Mouse (Mus musculus) forebrain, postnatal 0 days (tissue): Measurements from ENCODE around the gene Fabp3. TPM values are rescaled to one million over a fixed set of nuclear protein-coding genes. Genes with fewer than 3 reads are reported as not detected.

Experiments
- ATAC-seq: fragments of 200-750 bp; cut with Nextera tagmentation; 2 replicates; pipeline ENCODE4 v1.8.0; 2017; ENCODE audit warnings: mild to moderate bottlenecking, moderate library complexity
- DNase-seq: peaks from one replicate; pipeline ENCODE4 v3.0.0-alpha.2; 2015
- H3K27ac ChIP-seq: fragments of 300-500 bp; sonication (generic); 2 replicates; pipeline ENCODE4 v1.5.1; 2014; ENCODE audit warnings: low read depth, mild to moderate bottlenecking, antibody characterized with exemption, low read length, moderate library complexity, mixed read lengths
- H3K27me3 ChIP-seq: fragments of 300-500 bp; sonication (generic); 2 replicates; pipeline ENCODE4 v1.6.1; 2014; ENCODE audit warnings: mild to moderate bottlenecking, low read length, mixed read lengths; ENCODE audit not compliant: insufficient read depth
- H3K36me3 ChIP-seq: fragments of 300-500 bp; sonication (generic); 2 replicates; pipeline ENCODE4 v1.6.1; 2014; ENCODE audit warnings: mild to moderate bottlenecking, moderate library complexity; ENCODE audit not compliant: insufficient read depth
- H3K4me1 ChIP-seq: fragments of 300-500 bp; sonication (generic); 2 replicates; pipeline ENCODE4 v1.6.1; 2014; ENCODE audit warnings: antibody characterized with exemption; ENCODE audit not compliant: insufficient read depth
- H3K4me2 ChIP-seq: fragments of 300-500 bp; sonication (generic); 2 replicates; pipeline ENCODE4 v1.6.1; 2014; ENCODE audit warnings: low read depth, mild to moderate bottlenecking, moderate library complexity
- H3K4me3 ChIP-seq: fragments of 300-500 bp; sonication (generic); 2 replicates; pipeline ENCODE4 v1.5.1; 2014; ENCODE audit warnings: low read depth, low read length, mixed read lengths
- H3K9ac ChIP-seq: fragments of 300-500 bp; sonication (generic); 2 replicates; pipeline ENCODE4 v1.6.1; 2014; ENCODE audit warnings: mild to moderate bottlenecking
- H3K9me3 ChIP-seq: fragments of 300-500 bp; sonication (generic); 2 replicates; pipeline ENCODE4 v1.6.1; 2016; ENCODE audit warnings: low read length
- CTCF ChIP-seq: sonication (generic); IDR thresholded peaks from 2 replicates; pipeline ENCODE4 v1.5.1; 2016; ENCODE audit warnings: antibody characterized with exemption, control low read depth, low read depth
- WGBS: fragments of 180-500 bp; shearing (Covaris S2); extraction: QIAGEN DNeasy Blood & Tissue Kit; methylation state at CpG from one replicate; pipeline ENCODE4 v1.1.7; 2014; 5-methylcytosine and 5-hydroxymethylcytosine counted together
- polyA plus RNA-seq: library from polyadenylated mRNA; unstranded; fragments of >200 nt; fragmentation: Nextera tagmentation; extraction: Ambion mirVana; gene quantifications from 2 replicates; pipeline ENCODE4 v1.2.1, GENCODE M21; 2015
- total RNA-seq: library from RNA; depleted of rRNA; stranded (reverse); fragments of >200 nt; gene quantifications from 2 replicates; pipeline ENCODE4 v1.2.3, GENCODE M21; 2014

The Fabp3 gene
- total and polyA plus RNA-seq, 2 experiments from 2014 or later: 129 to 318 TPM

DNA sequence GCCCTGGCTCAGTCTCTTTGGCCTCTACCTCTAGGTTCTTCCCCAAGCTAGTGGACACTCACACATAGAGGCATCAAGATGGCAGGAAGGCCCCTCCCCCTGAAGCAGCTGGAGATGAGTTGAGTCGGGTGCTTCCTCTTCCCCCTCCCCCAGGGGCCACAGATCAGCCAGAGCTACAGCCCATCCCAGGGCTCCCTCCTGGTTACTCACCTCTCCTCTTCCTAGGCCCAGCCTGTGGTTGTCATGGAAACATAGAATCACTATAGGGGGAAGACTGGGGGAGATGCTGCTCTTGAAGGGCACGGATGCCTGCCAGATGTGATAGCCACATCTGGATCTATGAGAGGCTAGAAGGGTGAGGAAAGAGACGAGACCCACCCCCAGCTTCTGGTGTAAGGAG is 3.6 kb upstream of the Fabp3 start:
- Histone ChIP-seq H3K27ac (no peak overlapping the region), H3K4me3 (no peak overlapping the region), H3K9me3 (no peaks in the 10 kb centered on the region), H3K36me3 (no peaks in the 10 kb centered on the region), H3K4me1 (no peaks in the 10 kb centered on the region), H3K9ac (no peak overlapping the region), H3K27me3 (no peaks in the 10 kb centered on the region), H3K4me2 (no peak overlapping the region)
- ATAC-seq (no peak), DNase-seq (no peak)
- WGBS: 30% methylated on average over 3 of the region's 3 CpGs
- no peak for TF ChIP-seq CTCF

- Histone ChIP-seq H3K36me3 (no peaks in the 10 kb centered on the region), H3K9me3 (no peaks in the 10 kb centered on the region), H3K9ac (0 out of 2 replicates have a peak overlapping the region, but pooled peaks have one; percentile 82), H3K27ac (no peak overlapping the region), H3K27me3 (no peaks in the 10 kb centered on the region), H3K4me3 (peak overlapping the region; percentile 57; the same call in 1 of the 2 replicates), H3K4me1 (no peaks in the 10 kb centered on the region), H3K4me2 (peak overlapping the region; percentile 93)
- WGBS: 73% methylated on average over 10 of the region's 10 CpGs
- no peak for TF ChIP-seq CTCF
- no peak for DNase-seq
- no peak for ATAC-seq
These were observed 1.4 kb upstream of the Fabp3 start for GRCm38 (mm10) chr4:130306796-130307630.

- DNase-seq (peak; percentile 56), ATAC-seq (peak; percentile 52; the same call in 1 of the 2 replicates)
- Histone ChIP-seq H3K36me3 (peaks cover 5% of the 10 kb centered on the region; the same call in 1 of the 2 replicates), H3K27me3 (no peaks in the 10 kb centered on the region), H3K4me2 (peak overlapping the region; percentile 93), H3K4me1 (no peaks in the 10 kb centered on the region), H3K4me3 (peak overlapping the region; percentile 57), H3K9me3 (no peaks in the 10 kb centered on the region), H3K9ac (peak overlapping the region; percentile 82), H3K27ac (peak overlapping the region; percentile 73)
- WGBS: under 1% methylated on average over 23 of the region's 23 CpGs
- TF ChIP-seq CTCF: 0 out of 2 replicates have a peak, but pooled peaks have one; percentile 3
These were observed 554 bp upstream of the Fabp3 start for GRCm38 (mm10) chr4:130307851-130308230.

GRCm38 (mm10) chr4:130309254-130309653 is 859 bp downstream of the Fabp3 start:
- DNase-seq (no peak), ATAC-seq (peak; percentile 11)
- no peaks in the 10 kb centered on the region for H3K27me3 ChIP-seq
- peak overlapping the region; percentile 57 for H3K4me3 ChIP-seq
- no peaks in the 10 kb centered on the region for H3K4me1 ChIP-seq
- TF ChIP-seq CTCF: no peak
- peak overlapping the region; percentile 93 for H3K4me2 ChIP-seq
- WGBS: 41% methylated on average over 8 of the region's 8 CpGs
- peaks cover 19% of the 10 kb centered on the region for H3K36me3 ChIP-seq
- H3K9me3 ChIP-seq: no peaks in the 10 kb centered on the region
- H3K27ac ChIP-seq: peak overlapping the region; percentile 73
- H3K9ac ChIP-seq: peak overlapping the region; percentile 82

GRCm38 (mm10) chr4:130312526-130312925 is 4.1 kb downstream of the Fabp3 start:
- H3K36me3 ChIP-seq: peaks cover 44% of the 10 kb centered on the region
- H3K27me3 ChIP-seq: no peaks in the 10 kb centered on the region
- DNase-seq (no peak), ATAC-seq (no peak)
- no peak overlapping the region for H3K27ac ChIP-seq
- H3K9me3 ChIP-seq: no peaks in the 10 kb centered on the region
- no peak overlapping the region for H3K9ac ChIP-seq
- no peak overlapping the region for H3K4me2 ChIP-seq
- no peaks in the 10 kb centered on the region for H3K4me1 ChIP-seq
- H3K4me3 ChIP-seq: no peak overlapping the region
- WGBS: 92% methylated on average over 3 of the region's 3 CpGs
- TF ChIP-seq CTCF: no peak

GRCm38 (mm10) chr4:130313552-130313951 is 5.2 kb downstream of the Fabp3 start:
- peaks cover 46% of the 10 kb centered on the region for H3K36me3 ChIP-seq
- ATAC-seq (no peak), DNase-seq (no peak)
- H3K9me3 ChIP-seq: no peaks in the 10 kb centered on the region
- H3K4me2 ChIP-seq: no peak overlapping the region
- no peak overlapping the region for H3K27ac ChIP-seq
- H3K27me3 ChIP-seq: no peaks in the 10 kb centered on the region
- no peak overlapping the region for H3K9ac ChIP-seq
- no peak overlapping the region for H3K4me3 ChIP-seq
- H3K4me1 ChIP-seq: no peaks in the 10 kb centered on the region
- no peak for TF ChIP-seq CTCF
- WGBS: 91% methylated on average over 4 of the region's 4 CpGs

DNA sequence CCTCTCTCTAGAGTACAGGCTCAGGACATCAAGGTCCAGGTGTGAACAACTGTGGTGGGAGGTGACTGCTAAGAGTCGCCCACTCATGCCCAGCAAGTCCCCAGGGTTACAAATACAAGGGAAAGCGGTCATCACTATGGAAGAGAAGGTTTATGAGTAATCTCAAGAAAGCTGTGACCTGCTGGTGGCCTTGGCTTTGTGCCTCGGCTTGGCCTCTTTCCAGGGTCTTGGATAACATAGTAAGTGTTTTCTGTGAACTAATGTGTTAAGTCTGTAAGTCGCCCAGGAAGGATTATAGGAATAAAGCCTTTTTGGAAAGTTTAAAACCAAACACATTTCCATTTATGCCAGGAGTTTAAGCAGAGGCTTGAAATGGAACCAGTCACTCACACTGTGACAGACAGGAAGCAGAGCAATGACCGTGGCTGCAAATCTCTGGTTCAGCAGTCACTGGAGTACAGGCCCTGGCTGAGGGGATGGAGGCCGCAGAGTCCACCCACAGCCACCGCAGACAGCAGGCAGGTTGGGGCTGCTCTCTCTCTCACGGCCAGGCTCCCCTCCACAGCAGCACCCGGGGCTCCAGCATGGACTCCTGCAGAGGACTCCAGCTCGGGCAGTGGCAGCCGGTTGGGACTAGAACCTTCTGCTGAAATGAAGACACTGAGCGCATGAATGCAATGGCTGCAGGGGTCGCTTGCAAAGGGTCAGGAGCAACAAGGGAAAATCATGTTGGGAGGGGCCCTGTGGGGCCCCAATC is 7.6 kb downstream of the Fabp3 start:
- Histone ChIP-seq H3K9me3 (no peaks in the 10 kb centered on the region), H3K36me3 (peaks cover 54% of the 10 kb centered on the region), H3K27me3 (no peaks in the 10 kb centered on the region), H3K4me3 (no peak overlapping the region), H3K4me2 (no peak overlapping the region), H3K9ac (no peak overlapping the region), H3K4me1 (no peaks in the 10 kb centered on the region), H3K27ac (no peak overlapping the region)
- TF ChIP-seq CTCF: no peak
- no peak for ATAC-seq
- no peak for DNase-seq
- WGBS: 73% methylated on average over 13 of the region's 13 CpGs
